Mouse (Mus musculus): ENCODE results near the gene Tnnt3. TPM values are rescaled to one million over a fixed set of nuclear protein-coding genes. Genes with fewer than 3 reads are reported as not detected.

Tnnt3 gene
- total and polyA plus RNA-seq, 2 experiments from 2014 or later, result 1.5 to 3.1 TPM

GRCm38 (mm10) chr7:142535116-142535515 is 36.5 kb downstream of the Tnnt3 start:
- WGBS, result 85% methylated on average over 4 of the region's 4 CpGs
- no peaks in the 10 kb centered on the region for H3K9me3 ChIP-seq (ENCODE audit: low read length)
- no peak overlapping the region for H3K9ac ChIP-seq (replicated peaks; ENCODE audit: low read length, poor library complexity, severe bottlenecking)
- H3K4me2 ChIP-seq (ENCODE audit: low read depth, low read length, poor library complexity, severe bottlenecking), result no peak overlapping the region
- H3K27ac ChIP-seq (ENCODE audit: low read depth, low read length), result no peak overlapping the region
- H3K4me1 ChIP-seq (ENCODE audit: insufficient read depth, low read length), result peaks cover 8% of the 10 kb centered on the region; the same call in 1 of the 2 replicates
- TF ChIP-seq CTCF (IDR thresholded peaks at IDR 0.05), result no peak
- DNase-seq (ENCODE audit: low spot score) (no peak), ATAC-seq (ENCODE audit: low FRiP score) (no peak)
- H3K4me3 ChIP-seq (ENCODE audit: low read depth, low read length), result no peak overlapping the region
- no peaks in the 10 kb centered on the region for H3K27me3 ChIP-seq (ENCODE audit: insufficient read depth, low read length)
- no peaks in the 10 kb centered on the region; the same call in 1 of the 2 replicates for H3K36me3 ChIP-seq (ENCODE audit: insufficient read depth, low read length)

- H3K4me2 ChIP-seq (ENCODE audit: low read depth, low read length, poor library complexity, severe bottlenecking), result no peak overlapping the region
- ATAC-seq (ENCODE audit: low FRiP score), result no peak
- H3K4me1 ChIP-seq (ENCODE audit: insufficient read depth, low read length), result peaks cover 8% of the 10 kb centered on the region; the same call in 1 of the 2 replicates
- 98% methylated on average over 5 of the region's 5 CpGs for WGBS
- H3K36me3 ChIP-seq (ENCODE audit: insufficient read depth, low read length), result no peaks in the 10 kb centered on the region; the same call in 1 of the 2 replicates
- H3K27me3 ChIP-seq (ENCODE audit: insufficient read depth, low read length), result no peaks in the 10 kb centered on the region
- no peak overlapping the region for H3K9ac ChIP-seq (replicated peaks; ENCODE audit: low read length, poor library complexity, severe bottlenecking)
- H3K27ac ChIP-seq (ENCODE audit: low read depth, low read length), result no peak overlapping the region
- DNase-seq (ENCODE audit: low spot score), result no peak
- H3K4me3 ChIP-seq (ENCODE audit: low read depth, low read length), result no peak overlapping the region
- H3K9me3 ChIP-seq (ENCODE audit: low read length), result no peaks in the 10 kb centered on the region
- no peak for TF ChIP-seq CTCF (IDR thresholded peaks at IDR 0.05)
Observed at GRCm38 (mm10) chr7:142535832-142536231, 37.2 kb downstream of the Tnnt3 start.

- H3K4me3 ChIP-seq (ENCODE audit: low read depth, low read length), result no peak overlapping the region
- ATAC-seq (ENCODE audit: low FRiP score) (no peak), DNase-seq (ENCODE audit: low spot score) (no peak)
- 81% methylated on average over 5 of the region's 5 CpGs for WGBS
- H3K9me3 ChIP-seq (ENCODE audit: low read length), result no peaks in the 10 kb centered on the region
- H3K27me3 ChIP-seq (ENCODE audit: insufficient read depth, low read length), result no peaks in the 10 kb centered on the region
- H3K36me3 ChIP-seq (ENCODE audit: insufficient read depth, low read length), result peaks cover 8% of the 10 kb centered on the region; the same call in 1 of the 2 replicates
- H3K4me2 ChIP-seq (ENCODE audit: low read depth, low read length, poor library complexity, severe bottlenecking), result no peak overlapping the region
- no peak overlapping the region for H3K27ac ChIP-seq (ENCODE audit: low read depth, low read length)
- TF ChIP-seq CTCF (IDR thresholded peaks at IDR 0.05), result no peak
- H3K9ac ChIP-seq (replicated peaks; ENCODE audit: low read length, poor library complexity, severe bottlenecking), result no peak overlapping the region
- H3K4me1 ChIP-seq (ENCODE audit: insufficient read depth, low read length), result peaks cover 8% of the 10 kb centered on the region; the same call in 1 of the 2 replicates
Observed at GRCm38 (mm10) chr7:142537181-142537580, 38.5 kb downstream of the Tnnt3 start.

- Histone ChIP-seq H3K36me3 (ENCODE audit: insufficient read depth, low read length) (peaks cover 8% of the 10 kb centered on the region; the same call in 1 of the 2 replicates), H3K4me1 (ENCODE audit: insufficient read depth, low read length) (peaks cover 8% of the 10 kb centered on the region; the same call in 1 of the 2 replicates), H3K4me3 (ENCODE audit: low read depth, low read length) (no peak overlapping the region), H3K27ac (ENCODE audit: low read depth, low read length) (no peak overlapping the region), H3K9me3 (ENCODE audit: low read length) (no peaks in the 10 kb centered on the region), H3K27me3 (ENCODE audit: insufficient read depth, low read length) (no peaks in the 10 kb centered on the region), H3K4me2 (ENCODE audit: low read depth, low read length, poor library complexity, severe bottlenecking) (no peak overlapping the region), H3K9ac (replicated peaks; ENCODE audit: low read length, poor library complexity, severe bottlenecking) (no peak overlapping the region)
- TF ChIP-seq CTCF (IDR thresholded peaks at IDR 0.05), result peak; percentile 78
- ATAC-seq (ENCODE audit: low FRiP score) (no peak), DNase-seq (ENCODE audit: low spot score) (peak; percentile 80)
- 11% methylated on average over 6 of the region's 6 CpGs for WGBS
Observed at GRCm38 (mm10) chr7:142537879-142538278, 39.2 kb downstream of the Tnnt3 start.

- no peak for TF ChIP-seq CTCF (IDR thresholded peaks at IDR 0.05)
- H3K9ac ChIP-seq (replicated peaks; ENCODE audit: low read length, poor library complexity, severe bottlenecking), result no peak overlapping the region
- H3K27me3 ChIP-seq (ENCODE audit: insufficient read depth, low read length), result no peaks in the 10 kb centered on the region
- H3K9me3 ChIP-seq (ENCODE audit: low read length), result no peaks in the 10 kb centered on the region
- H3K27ac ChIP-seq (ENCODE audit: low read depth, low read length), result no peak overlapping the region
- H3K4me1 ChIP-seq (ENCODE audit: insufficient read depth, low read length), result peaks cover 8% of the 10 kb centered on the region; the same call in 1 of the 2 replicates
- DNase-seq (ENCODE audit: low spot score) (no peak), ATAC-seq (ENCODE audit: low FRiP score) (no peak)
- H3K4me3 ChIP-seq (ENCODE audit: low read depth, low read length), result no peak overlapping the region
- H3K36me3 ChIP-seq (ENCODE audit: insufficient read depth, low read length), result peaks cover 8% of the 10 kb centered on the region; the same call in 1 of the 2 replicates
- no peak overlapping the region for H3K4me2 ChIP-seq (ENCODE audit: low read depth, low read length, poor library complexity, severe bottlenecking)
- WGBS, result 47% methylated on average over 4 of the region's 4 CpGs
Observed at GRCm38 (mm10) chr7:142538291-142538690, 39.7 kb downstream of the Tnnt3 start.

- H3K27ac ChIP-seq (ENCODE audit: low read depth, low read length), result no peak overlapping the region
- H3K4me3 ChIP-seq (ENCODE audit: low read depth, low read length), result no peak overlapping the region
- no peak overlapping the region for H3K4me2 ChIP-seq (ENCODE audit: low read depth, low read length, poor library complexity, severe bottlenecking)
- ATAC-seq (ENCODE audit: low FRiP score) (no peak), DNase-seq (ENCODE audit: low spot score) (no peak)
- H3K27me3 ChIP-seq (ENCODE audit: insufficient read depth, low read length), result no peaks in the 10 kb centered on the region
- peaks cover 5% of the 10 kb centered on the region; the same call in 1 of the 2 replicates for H3K4me1 ChIP-seq (ENCODE audit: insufficient read depth, low read length)
- TF ChIP-seq CTCF (IDR thresholded peaks at IDR 0.05), result no peak
- H3K36me3 ChIP-seq (ENCODE audit: insufficient read depth, low read length), result peaks cover 8% of the 10 kb centered on the region; the same call in 1 of the 2 replicates
- no peak overlapping the region for H3K9ac ChIP-seq (replicated peaks; ENCODE audit: low read length, poor library complexity, severe bottlenecking)
- WGBS, result 21% methylated on average over 6 of the region's 6 CpGs
- H3K9me3 ChIP-seq (ENCODE audit: low read length), result no peaks in the 10 kb centered on the region
Observed at GRCm38 (mm10) chr7:142538766-142539165, 40.1 kb downstream of the Tnnt3 start.

Data from midbrain, postnatal 0 days (tissue).